Mouse (Mus musculus) stomach, embryonic 14.5 days (tissue): ENCODE data around the gene Kif5c. TPM values are rescaled to one million over a fixed set of nuclear protein-coding genes. Genes with fewer than 3 reads are reported as not detected.
A peak's percentile ranks its signal among the peaks of the same experiment; 100 is the strongest.

Experiments used
- ATAC-seq: fragments of 200-750 bp; cut with Nextera tagmentation; 2 replicates; pipeline ENCODE4 v1.8.0; 2017; ENCODE audit warnings: low read depth, moderate TSS enrichment; ENCODE audit not compliant: insufficient number of reproducible peaks, insufficient read depth, low FRiP score
- H3K27ac ChIP-seq: fragments of 300-500 bp; sonication (generic); 2 replicates; pipeline ENCODE4 v1.5.1; 2014; ENCODE audit warnings: mild to moderate bottlenecking, low read length, moderate library complexity, mixed read lengths
- H3K27me3 ChIP-seq: fragments of 300-500 bp; sonication (generic); 2 replicates; pipeline ENCODE4 v1.6.1; 2014; ENCODE audit warnings: low read length, control low read depth, mixed read lengths; ENCODE audit not compliant: control insufficient read depth, insufficient read depth
- H3K36me3 ChIP-seq: fragments of 300-500 bp; sonication (generic); 2 replicates; pipeline ENCODE4 v1.6.1; 2014; ENCODE audit warnings: mild to moderate bottlenecking, control low read depth, low read length, moderate library complexity, mixed read lengths; ENCODE audit not compliant: control insufficient read depth, insufficient read depth
- H3K4me1 ChIP-seq: fragments of 300-500 bp; sonication (generic); 2 replicates; pipeline ENCODE4 v1.6.1; 2014; ENCODE audit warnings: low read length, control low read depth, mixed read lengths; ENCODE audit not compliant: control insufficient read depth, insufficient read depth
- H3K4me2 ChIP-seq: fragments of 300-500 bp; sonication (generic); replicated peaks from 2 replicates; pipeline ENCODE4 v1.6.1; 2014; ENCODE audit warnings: low read depth, low read length, control low read depth
- H3K4me3 ChIP-seq: fragments of 300-500 bp; sonication (generic); 2 replicates; pipeline ENCODE4 v1.5.1; 2014; ENCODE audit warnings: low read depth, low read length, control low read depth
- H3K9ac ChIP-seq: fragments of 300-500 bp; sonication (generic); replicated peaks from 2 replicates; pipeline ENCODE4 v1.6.1; 2014; ENCODE audit warnings: low read depth, mild to moderate bottlenecking, control low read depth, low read length, moderate library complexity, mixed read lengths
- H3K9me3 ChIP-seq: fragments of 300-500 bp; sonication (generic); 2 replicates; pipeline ENCODE4 v1.6.1; 2016; ENCODE audit warnings: low read depth, low read length, control low read depth; ENCODE audit not compliant: control insufficient read depth
- WGBS: fragments of 180-500 bp; shearing (Covaris S2); extraction: QIAGEN DNeasy Blood & Tissue Kit; methylation state at CpG from one replicate; pipeline ENCODE4 v1.1.7; 2014; 5-methylcytosine and 5-hydroxymethylcytosine counted together
- polyA plus RNA-seq: library from polyadenylated mRNA; unstranded; fragments of >200 nt; fragmentation: Nextera tagmentation; extraction: Ambion mirVana; gene quantifications from 2 replicates; pipeline ENCODE4 v1.2.1, GENCODE M21; 2014

Kif5c gene
- polyA plus RNA-seq, 1 experiment from 2014 or later: 11.6 TPM

DNA sequence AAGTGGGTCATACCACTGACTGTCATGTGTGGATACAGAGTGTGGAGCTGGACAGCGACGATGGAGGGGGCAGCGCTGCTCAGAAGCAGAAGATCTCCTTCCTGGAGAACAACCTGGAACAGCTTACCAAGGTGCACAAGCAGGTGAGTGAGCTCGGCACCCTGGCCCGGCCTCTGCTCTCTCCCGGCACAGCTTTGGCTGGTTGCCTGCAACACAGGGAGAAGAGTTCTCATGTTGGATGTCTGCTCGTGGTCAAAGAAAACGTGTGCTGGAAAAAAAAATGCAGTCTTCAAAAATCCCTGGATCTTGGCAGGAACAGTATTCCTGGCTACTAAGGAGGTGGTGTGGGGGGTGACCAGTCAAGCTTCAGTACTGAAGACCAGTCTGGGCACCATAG, 133.1 kb downstream of the Kif5c start:
- Histone ChIP-seq H3K9ac (no peak overlapping the region), H3K4me2 (no peak overlapping the region), H3K4me3 (no peak overlapping the region), H3K4me1 (peaks cover 5% of the 10 kb centered on the region; the same call in 1 of the 2 replicates), H3K27ac (no peak overlapping the region), H3K9me3 (no peaks in the 10 kb centered on the region), H3K27me3 (no peaks in the 10 kb centered on the region), H3K36me3 (no peaks in the 10 kb centered on the region)
- no peak for ATAC-seq
- 81% methylated on average over 8 of the region's 8 CpGs for WGBS

DNA sequence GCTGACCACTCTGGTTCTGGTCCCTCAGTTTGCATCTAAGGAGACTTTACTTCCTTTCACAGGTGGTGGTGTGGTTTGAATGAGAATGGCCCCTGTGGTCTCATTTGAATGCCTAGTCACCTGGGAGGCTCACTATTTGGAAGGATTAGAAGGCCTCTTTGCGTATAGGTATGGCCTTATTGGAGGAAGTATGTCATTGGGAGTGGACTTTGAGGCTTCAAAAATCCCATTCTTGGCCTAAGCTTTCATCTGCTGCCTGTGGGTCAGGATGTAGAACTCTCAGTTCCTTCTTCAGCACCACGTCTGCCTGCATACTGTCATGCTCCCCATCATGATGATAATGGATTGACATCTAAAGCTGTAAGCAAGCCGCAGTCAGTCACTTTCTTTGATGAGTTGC, 134.0 kb downstream of the Kif5c start:
- Histone ChIP-seq H3K4me1 (peaks cover 5% of the 10 kb centered on the region; the same call in 1 of the 2 replicates), H3K4me3 (no peak overlapping the region), H3K27ac (no peak overlapping the region), H3K9me3 (no peaks in the 10 kb centered on the region), H3K27me3 (no peaks in the 10 kb centered on the region), H3K36me3 (no peaks in the 10 kb centered on the region), H3K4me2 (no peak overlapping the region), H3K9ac (no peak overlapping the region)
- no peak for ATAC-seq
- 94% methylated on average over 3 of the region's 3 CpGs for WGBS

DNA sequence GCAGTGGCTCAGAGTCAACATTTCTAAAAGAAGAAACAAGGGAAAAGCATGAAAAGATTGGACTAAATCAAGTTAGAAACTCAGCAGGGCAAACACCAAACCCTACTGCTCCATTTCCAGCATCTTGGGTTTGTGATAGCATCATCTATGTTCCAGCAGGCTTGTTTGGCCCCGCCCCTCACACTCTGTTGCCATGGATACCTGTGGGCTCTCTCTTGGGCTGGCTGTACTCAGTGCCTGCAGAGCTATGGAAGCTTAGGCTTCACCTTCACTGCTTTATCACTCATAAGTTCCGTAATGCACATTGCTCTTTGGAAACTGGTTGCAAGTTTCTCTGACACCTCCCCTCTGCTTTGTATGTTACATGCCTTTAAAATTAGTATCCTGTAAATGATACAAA, 136.0 kb downstream of the Kif5c start:
- Histone ChIP-seq H3K9me3 (no peaks in the 10 kb centered on the region), H3K9ac (no peak overlapping the region), H3K4me3 (no peak overlapping the region), H3K4me2 (no peak overlapping the region), H3K27ac (no peak overlapping the region), H3K27me3 (no peaks in the 10 kb centered on the region), H3K4me1 (peaks cover 1% of the 10 kb centered on the region; the same call in 1 of the 2 replicates), H3K36me3 (no peaks in the 10 kb centered on the region)
- 62% methylated on average over 2 of the region's 2 CpGs for WGBS
- no peak for ATAC-seq

DNA sequence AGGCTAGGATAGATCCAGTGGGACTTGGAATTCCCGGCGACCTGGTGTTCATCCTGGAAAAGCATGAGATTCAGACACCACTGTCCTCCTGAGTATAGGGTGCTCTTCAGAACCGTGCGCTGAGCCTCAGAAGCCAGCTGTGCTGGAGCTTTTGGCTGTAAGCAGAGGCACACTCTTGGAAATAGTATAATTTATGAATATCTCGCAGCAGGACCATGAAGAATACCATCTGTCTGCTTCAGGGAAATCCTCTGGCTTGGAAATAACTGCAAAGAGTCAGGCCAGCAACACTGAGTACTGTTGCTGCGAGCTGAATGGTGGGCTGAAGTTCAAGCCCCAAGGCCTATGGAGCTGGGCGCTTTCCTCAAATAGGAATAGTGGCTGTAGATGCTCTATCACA, 138.5 kb downstream of the Kif5c start:
- Histone ChIP-seq H3K9ac (no peak overlapping the region), H3K9me3 (no peaks in the 10 kb centered on the region), H3K4me1 (no peaks in the 10 kb centered on the region), H3K27me3 (no peaks in the 10 kb centered on the region), H3K36me3 (no peaks in the 10 kb centered on the region), H3K4me2 (no peak overlapping the region), H3K27ac (no peak overlapping the region), H3K4me3 (no peak overlapping the region)
- peak; percentile 49; the same call in 1 of the 2 replicates for ATAC-seq
- 58% methylated on average over 7 of the region's 7 CpGs for WGBS

DNA sequence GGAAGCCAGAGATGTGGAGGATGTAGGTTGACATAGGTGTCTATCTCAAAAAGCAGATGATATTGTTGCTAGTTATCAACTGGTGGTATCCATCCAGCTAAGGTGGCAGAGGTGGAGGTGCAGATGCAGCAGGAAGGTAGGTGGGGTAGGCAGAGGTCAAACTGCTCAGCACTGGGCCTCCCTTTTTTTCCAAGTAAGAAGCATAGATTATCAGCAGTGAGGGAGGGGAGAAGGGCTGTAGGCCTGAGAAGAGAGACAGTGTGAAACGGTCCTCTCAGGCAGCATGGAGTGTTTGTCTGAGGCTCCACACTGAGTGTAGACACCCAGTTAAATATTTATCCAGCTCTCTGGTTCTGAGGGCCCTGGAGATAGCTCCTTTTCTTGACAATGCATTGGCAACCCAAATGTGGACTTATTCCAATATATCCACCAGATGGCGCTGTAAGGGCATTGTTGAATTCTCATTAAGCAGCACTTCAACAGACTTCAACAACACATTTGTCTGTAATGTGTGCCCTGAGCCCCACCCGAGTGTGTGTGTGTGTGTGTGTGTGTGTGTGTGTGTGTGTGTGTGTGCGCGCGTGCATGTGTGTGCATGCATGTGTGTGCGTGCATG, 145.3 kb downstream of the Kif5c start:
- 47% methylated on average over 7 of the region's 7 CpGs for WGBS
- no peaks in the 10 kb centered on the region for H3K9me3 ChIP-seq
- peak; percentile 72 for ATAC-seq
- H3K36me3 ChIP-seq: no peaks in the 10 kb centered on the region
- no peak overlapping the region for H3K9ac ChIP-seq
- no peak overlapping the region for H3K4me3 ChIP-seq
- H3K27ac ChIP-seq: no peak overlapping the region
- H3K27me3 ChIP-seq: no peaks in the 10 kb centered on the region
- H3K4me2 ChIP-seq: no peak overlapping the region
- no peaks in the 10 kb centered on the region for H3K4me1 ChIP-seq

DNA sequence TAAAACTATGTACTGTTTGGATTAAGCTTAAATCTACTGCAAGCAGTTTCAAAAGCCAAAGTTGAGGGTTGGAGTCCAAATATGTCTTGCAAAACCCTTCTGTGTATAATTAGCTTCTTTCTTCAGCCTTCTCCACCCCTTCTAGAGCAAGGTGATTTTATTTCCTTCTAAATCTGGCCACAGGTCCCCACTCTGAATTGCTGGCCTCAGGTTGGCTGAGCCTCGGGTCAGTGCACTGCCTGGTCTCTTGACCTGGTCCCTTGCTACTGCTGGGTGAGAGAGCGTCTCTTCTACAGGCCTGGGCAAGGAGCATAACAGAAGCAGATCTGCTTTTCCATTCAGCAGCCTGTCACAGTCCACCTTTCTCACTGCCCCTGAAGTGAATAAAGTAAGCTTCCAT, 149.8 kb downstream of the Kif5c start:
- Histone ChIP-seq H3K27ac (peak overlapping the region; percentile 69; the same call in 1 of the 2 replicates), H3K4me3 (no peak overlapping the region), H3K27me3 (no peaks in the 10 kb centered on the region), H3K4me2 (no peak overlapping the region), H3K9me3 (no peaks in the 10 kb centered on the region), H3K4me1 (0 out of 2 replicates have a peak, but pooled peaks cover 4% of the 10 kb centered on the region), H3K36me3 (no peaks in the 10 kb centered on the region), H3K9ac (no peak overlapping the region)
- 86% methylated on average over 2 of the region's 2 CpGs for WGBS
- 0 out of 2 replicates have a peak, but pooled peaks have one; percentile 7 for ATAC-seq

DNA sequence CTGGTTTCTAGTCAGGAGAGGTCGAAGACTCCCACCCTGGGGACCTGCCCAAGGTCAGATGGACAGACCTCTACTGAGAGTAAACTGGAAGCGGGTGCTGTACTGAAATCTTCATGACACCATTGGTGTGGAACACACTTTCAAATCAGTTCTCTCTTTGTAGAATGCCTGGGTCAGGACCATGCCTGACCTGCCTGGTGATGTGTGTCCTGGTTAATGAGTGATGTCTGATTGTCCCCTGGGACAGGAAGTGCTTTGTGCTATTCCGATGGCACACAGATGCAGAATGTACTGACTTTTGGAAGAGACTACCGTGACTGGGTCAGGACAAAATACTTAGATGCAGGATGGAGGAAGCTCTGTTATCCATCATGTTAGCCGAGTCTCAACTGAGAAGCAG, 151.3 kb downstream of the Kif5c start:
- ATAC-seq: no peak
- Histone ChIP-seq H3K36me3 (no peaks in the 10 kb centered on the region), H3K9me3 (no peaks in the 10 kb centered on the region), H3K27me3 (no peaks in the 10 kb centered on the region), H3K9ac (no peak overlapping the region), H3K4me2 (no peak overlapping the region), H3K27ac (no peak overlapping the region), H3K4me3 (no peak overlapping the region), H3K4me1 (0 out of 2 replicates have a peak, but pooled peaks cover 4% of the 10 kb centered on the region)
- WGBS: 76% methylated on average over 5 of the region's 5 CpGs

DNA sequence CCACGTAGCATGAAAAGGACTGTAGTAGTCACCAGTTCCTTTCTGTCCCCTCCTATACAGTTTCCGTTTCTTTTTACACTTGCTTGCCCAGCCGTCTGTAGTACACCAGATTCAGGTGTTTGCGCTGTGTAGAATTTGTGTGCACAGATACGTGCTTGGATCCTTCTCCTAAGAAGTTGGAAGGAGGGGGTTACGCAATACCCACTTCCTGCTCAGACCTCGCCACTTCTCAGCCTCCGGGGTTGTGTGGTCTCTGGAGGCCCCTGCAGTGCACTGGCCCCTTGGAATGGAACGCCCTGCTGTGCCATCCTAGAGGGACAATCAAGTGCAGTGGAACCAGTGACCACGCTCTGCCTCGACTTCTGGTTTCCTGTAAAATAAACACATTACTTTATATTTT, 152.1 kb downstream of the Kif5c start:
- Histone ChIP-seq H3K9ac (no peak overlapping the region), H3K27me3 (no peaks in the 10 kb centered on the region), H3K9me3 (no peaks in the 10 kb centered on the region), H3K4me1 (0 out of 2 replicates have a peak, but pooled peaks cover 4% of the 10 kb centered on the region), H3K4me3 (no peak overlapping the region), H3K4me2 (no peak overlapping the region), H3K27ac (no peak overlapping the region), H3K36me3 (no peaks in the 10 kb centered on the region)
- 68% methylated on average over 11 of the region's 11 CpGs for WGBS
- ATAC-seq: no peak
